Mouse (Mus musculus) stomach, embryonic 16.5 days (tissue): ENCODE data around the gene Kalrn. TPM values are rescaled to one million over a fixed set of nuclear protein-coding genes. Genes with fewer than 3 reads are reported as not detected.

ENCODE experiments used
- ATAC-seq: fragments of 200-750 bp; cut with Nextera tagmentation; 2 replicates; pipeline ENCODE4 v1.8.0; 2017; ENCODE audit warnings: moderate number of reproducible peaks, moderate TSS enrichment; ENCODE audit not compliant: insufficient read depth, low FRiP score
- H3K27ac ChIP-seq: fragments of 300-500 bp; sonication (generic); 2 replicates; pipeline ENCODE4 v1.5.1; 2014; ENCODE audit warnings: low read length
- H3K27me3 ChIP-seq: fragments of 300-500 bp; sonication (generic); 2 replicates; pipeline ENCODE4 v1.6.1; 2014; ENCODE audit warnings: low read length, control low read depth, mixed read lengths; ENCODE audit not compliant: control insufficient read depth, insufficient read depth
- H3K36me3 ChIP-seq: fragments of 300-500 bp; sonication (generic); 2 replicates; pipeline ENCODE4 v1.6.1; 2014; ENCODE audit warnings: low read length; ENCODE audit not compliant: control insufficient read depth, insufficient read depth
- H3K4me1 ChIP-seq: fragments of 300-500 bp; sonication (generic); 2 replicates; pipeline ENCODE4 v1.6.1; 2014; ENCODE audit warnings: low read length, control low read depth, mixed read lengths; ENCODE audit not compliant: control insufficient read depth, insufficient read depth
- H3K4me2 ChIP-seq: fragments of 300-500 bp; sonication (generic); 2 replicates; pipeline ENCODE4 v1.6.1; 2014; ENCODE audit warnings: low read depth, low read length, mixed read lengths
- H3K4me3 ChIP-seq: fragments of 300-500 bp; sonication (generic); replicated peaks from 2 replicates; pipeline ENCODE4 v1.5.1; 2014; ENCODE audit warnings: mild to moderate bottlenecking, low read length
- H3K9ac ChIP-seq: fragments of 300-500 bp; sonication (generic); 2 replicates; pipeline ENCODE4 v1.6.1; 2014; ENCODE audit warnings: low read length
- H3K9me3 ChIP-seq: fragments of 300-500 bp; sonication (generic); replicated peaks from 2 replicates; pipeline ENCODE4 v1.6.1; 2016; ENCODE audit warnings: low read length, control low read depth; ENCODE audit not compliant: control insufficient read depth
- WGBS: fragments of 180-500 bp; shearing (Covaris S2); extraction: QIAGEN DNeasy Blood & Tissue Kit; methylation state at CpG from one replicate; pipeline ENCODE4 v1.1.7; 2014; 5-methylcytosine and 5-hydroxymethylcytosine counted together
- polyA plus RNA-seq: library from polyadenylated mRNA; unstranded; fragments of >200 nt; fragmentation: Nextera tagmentation; extraction: Ambion mirVana; gene quantifications from 2 replicates; pipeline ENCODE4 v1.2.1, GENCODE M21; 2015

Kalrn gene
- polyA plus RNA-seq, 1 experiment from 2014 or later = 22.7 TPM

DNA sequence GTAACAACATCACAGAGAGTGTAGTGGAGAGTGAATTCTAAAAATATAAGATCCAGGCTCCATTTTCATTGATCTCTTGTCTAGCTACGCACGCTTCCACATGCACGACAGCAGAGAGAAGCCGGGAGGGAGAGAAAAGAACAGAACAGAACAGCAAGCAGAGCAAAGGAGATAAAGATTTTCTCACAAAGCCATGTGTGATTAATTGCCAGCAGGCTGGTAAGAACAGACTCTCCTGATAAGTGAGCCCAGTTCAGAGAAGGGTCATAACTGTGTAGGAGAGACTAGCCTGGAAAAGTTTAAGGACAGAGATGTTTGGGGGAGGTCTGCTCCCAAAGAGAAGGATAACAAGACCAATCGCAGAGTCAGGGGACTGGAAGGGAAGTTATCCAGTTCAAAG lies 515.9 kb downstream of the Kalrn start:
- no peaks in the 10 kb centered on the region for H3K9me3 ChIP-seq
- no peak overlapping the region for H3K4me3 ChIP-seq
- H3K4me1 ChIP-seq = 0 out of 2 replicates have a peak, but pooled peaks cover 14% of the 10 kb centered on the region
- H3K4me2 ChIP-seq = no peak overlapping the region
- no peak overlapping the region for H3K27ac ChIP-seq
- H3K27me3 ChIP-seq = no peaks in the 10 kb centered on the region
- no peak for ATAC-seq
- WGBS = 37% methylated on average over 5 of the region's 5 CpGs
- H3K36me3 ChIP-seq = no peaks in the 10 kb centered on the region
- no peak overlapping the region for H3K9ac ChIP-seq

DNA sequence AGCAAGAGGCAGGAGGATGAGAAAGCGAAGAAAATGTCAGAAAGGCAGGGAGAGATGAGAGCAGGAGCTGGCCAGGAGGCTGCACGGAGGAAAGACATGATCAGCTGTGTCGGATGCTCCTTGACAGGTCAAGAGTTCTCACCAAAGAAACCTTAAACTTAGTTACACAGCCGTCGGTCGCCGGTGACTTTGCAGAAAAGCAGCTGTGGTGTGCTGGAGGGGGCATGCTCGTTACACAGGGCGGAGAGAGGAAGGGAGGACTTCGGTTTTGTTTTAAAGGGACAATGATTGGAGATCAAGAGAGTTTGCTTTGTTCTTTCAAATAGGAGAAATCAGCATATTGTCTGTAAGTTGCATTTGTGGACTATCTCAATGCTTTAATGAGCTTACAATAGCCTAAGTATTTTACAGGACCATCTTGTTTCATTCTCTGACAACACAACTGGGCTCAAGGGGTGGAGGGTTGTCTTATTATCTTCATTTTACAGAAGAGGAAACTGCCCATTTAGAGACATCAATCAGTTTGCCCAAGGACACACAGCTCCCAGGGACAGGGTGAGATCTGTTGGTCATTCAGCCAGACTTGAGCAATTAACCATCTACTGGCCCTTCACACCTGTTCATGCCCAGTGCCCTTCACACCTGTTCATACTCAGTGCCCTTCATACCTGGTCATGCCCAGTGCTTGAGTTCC lies 516.8 kb downstream of the Kalrn start:
- Histone ChIP-seq H3K9me3 (no peaks in the 10 kb centered on the region), H3K4me2 (no peak overlapping the region), H3K27ac (no peak overlapping the region), H3K4me1 (0 out of 2 replicates have a peak, but pooled peaks cover 14% of the 10 kb centered on the region), H3K27me3 (no peaks in the 10 kb centered on the region), H3K4me3 (no peak overlapping the region), H3K36me3 (no peaks in the 10 kb centered on the region), H3K9ac (no peak overlapping the region)
- no peak for ATAC-seq
- 38% methylated on average over 10 of the region's 10 CpGs for WGBS

DNA sequence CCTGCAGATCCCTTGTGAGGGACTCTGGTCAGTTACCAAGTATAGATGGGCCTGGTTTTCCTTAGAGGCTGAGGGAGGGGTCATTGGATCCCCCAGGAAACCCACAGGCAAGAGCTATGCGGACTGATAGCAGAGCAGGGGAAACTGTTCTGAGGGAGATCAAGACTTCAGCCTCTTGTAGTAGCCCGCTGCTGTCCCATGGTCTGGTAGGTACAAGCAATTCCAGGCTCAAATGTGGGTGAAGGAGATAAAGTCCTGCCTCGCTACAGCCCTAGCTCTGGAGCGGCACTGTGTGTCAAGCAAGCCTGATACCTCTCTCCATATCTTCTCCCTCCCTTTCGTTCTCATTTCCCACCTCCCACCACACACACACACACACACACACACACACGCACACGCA lies 523.2 kb downstream of the Kalrn start:
- ATAC-seq = no peak
- H3K9me3 ChIP-seq = no peaks in the 10 kb centered on the region
- no peaks in the 10 kb centered on the region for H3K27me3 ChIP-seq
- no peaks in the 10 kb centered on the region for H3K4me1 ChIP-seq
- 85% methylated on average over 7 of the region's 7 CpGs for WGBS
- no peak overlapping the region for H3K4me3 ChIP-seq
- H3K27ac ChIP-seq = no peak overlapping the region
- no peak overlapping the region for H3K9ac ChIP-seq
- H3K36me3 ChIP-seq = no peaks in the 10 kb centered on the region; the same call in 1 of the 2 replicates
- H3K4me2 ChIP-seq = no peak overlapping the region

GRCm38 (mm10) chr16:34049361-34049760 lies 524.0 kb downstream of the Kalrn start:
- H3K9me3 ChIP-seq = no peaks in the 10 kb centered on the region
- WGBS = 86% methylated on average over 12 of the region's 12 CpGs
- H3K4me1 ChIP-seq = no peaks in the 10 kb centered on the region
- no peak overlapping the region for H3K4me2 ChIP-seq
- no peak overlapping the region for H3K4me3 ChIP-seq
- H3K27me3 ChIP-seq = no peaks in the 10 kb centered on the region
- H3K36me3 ChIP-seq = no peaks in the 10 kb centered on the region; the same call in 1 of the 2 replicates
- no peak overlapping the region for H3K27ac ChIP-seq
- no peak for ATAC-seq
- no peak overlapping the region for H3K9ac ChIP-seq

DNA sequence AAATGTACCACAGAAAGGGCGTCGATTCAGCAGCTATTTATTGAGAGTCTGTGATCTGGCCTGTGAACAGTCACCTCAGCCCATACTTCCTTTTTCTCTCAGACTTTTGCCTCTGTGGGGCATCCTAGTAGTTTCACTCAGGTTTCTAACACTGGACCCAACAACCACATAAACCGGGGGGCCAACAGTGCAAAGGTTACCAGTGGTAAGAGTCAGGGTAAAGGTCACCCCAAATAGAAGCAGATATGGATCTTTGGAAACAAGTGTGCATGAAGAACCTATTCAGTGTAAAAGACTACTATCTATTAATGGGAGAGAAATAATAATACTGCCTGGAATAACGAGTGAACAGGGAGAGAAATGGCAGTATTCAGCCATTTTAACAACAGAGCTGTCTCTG lies 525.1 kb downstream of the Kalrn start:
- no peaks in the 10 kb centered on the region for H3K9me3 ChIP-seq
- no peak overlapping the region for H3K9ac ChIP-seq
- no peak overlapping the region for H3K4me3 ChIP-seq
- no peaks in the 10 kb centered on the region for H3K27me3 ChIP-seq
- no peaks in the 10 kb centered on the region; the same call in 1 of the 2 replicates for H3K36me3 ChIP-seq
- 89% methylated on average over 4 of the region's 4 CpGs for WGBS
- no peaks in the 10 kb centered on the region for H3K4me1 ChIP-seq
- no peak overlapping the region for H3K27ac ChIP-seq
- ATAC-seq = no peak
- no peak overlapping the region for H3K4me2 ChIP-seq

DNA sequence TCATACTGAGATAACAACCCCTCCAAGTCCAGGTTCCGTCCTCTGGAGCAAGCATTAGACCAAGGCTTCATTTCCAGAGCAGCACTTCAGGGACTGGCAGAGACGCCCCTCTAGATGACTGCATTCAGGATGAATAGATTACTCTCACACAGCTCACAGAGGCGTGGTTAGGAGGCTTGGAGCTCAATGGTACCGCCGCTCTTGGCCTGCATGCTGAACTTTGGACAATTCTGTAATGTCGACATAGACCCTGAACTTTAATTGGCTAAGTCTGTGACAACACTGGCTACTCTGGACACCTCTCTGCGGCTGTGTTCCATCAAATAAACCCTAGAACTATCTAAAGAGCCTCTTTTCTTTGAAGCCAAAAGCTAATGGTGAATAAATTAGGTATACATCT lies 525.8 kb downstream of the Kalrn start:
- H3K4me1 ChIP-seq = no peaks in the 10 kb centered on the region
- no peak overlapping the region for H3K27ac ChIP-seq
- no peaks in the 10 kb centered on the region for H3K27me3 ChIP-seq
- H3K36me3 ChIP-seq = no peaks in the 10 kb centered on the region; the same call in 1 of the 2 replicates
- no peaks in the 10 kb centered on the region for H3K9me3 ChIP-seq
- no peak overlapping the region for H3K9ac ChIP-seq
- no peak overlapping the region for H3K4me2 ChIP-seq
- H3K4me3 ChIP-seq = no peak overlapping the region
- ATAC-seq = peak; percentile 17; the same call in 1 of the 2 replicates
- 52% methylated on average over 7 of the region's 7 CpGs for WGBS

DNA sequence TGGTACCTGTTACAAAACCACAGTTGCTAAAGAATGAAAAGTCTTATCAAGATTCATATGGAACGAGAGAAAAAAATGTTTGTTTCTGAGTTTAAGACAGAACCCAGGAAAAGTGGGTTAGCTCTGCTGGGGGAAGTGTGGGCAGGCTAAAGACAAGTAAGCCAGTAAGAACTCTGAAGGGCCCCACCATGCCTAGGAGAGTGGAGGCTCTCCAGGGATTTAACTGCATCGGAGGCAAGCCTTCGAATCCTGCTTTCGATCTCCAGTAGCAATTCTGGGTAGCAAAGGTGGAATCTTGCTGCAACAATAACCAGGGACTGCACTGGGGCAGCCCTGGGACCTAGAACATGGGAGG lies 526.3 kb downstream of the Kalrn start:
- no peak overlapping the region for H3K4me3 ChIP-seq
- H3K27me3 ChIP-seq = no peaks in the 10 kb centered on the region
- no peak overlapping the region for H3K4me2 ChIP-seq
- no peak overlapping the region for H3K27ac ChIP-seq
- no peaks in the 10 kb centered on the region; the same call in 1 of the 2 replicates for H3K36me3 ChIP-seq
- no peak for ATAC-seq
- no peaks in the 10 kb centered on the region for H3K4me1 ChIP-seq
- H3K9me3 ChIP-seq = no peaks in the 10 kb centered on the region
- 52% methylated on average over 4 of the region's 4 CpGs for WGBS
- H3K9ac ChIP-seq = no peak overlapping the region

GRCm38 (mm10) chr16:34046268-34047005 lies 526.9 kb downstream of the Kalrn start:
- Histone ChIP-seq H3K9me3 (no peaks in the 10 kb centered on the region), H3K4me3 (no peak overlapping the region), H3K4me1 (no peaks in the 10 kb centered on the region), H3K36me3 (no peaks in the 10 kb centered on the region; the same call in 1 of the 2 replicates), H3K9ac (no peak overlapping the region), H3K27ac (no peak overlapping the region), H3K27me3 (no peaks in the 10 kb centered on the region), H3K4me2 (no peak overlapping the region)
- WGBS = 62% methylated on average over 13 of the region's 13 CpGs
- ATAC-seq = no peak

GRCm38 (mm10) chr16:34044539-34044938 lies 528.8 kb downstream of the Kalrn start:
- no peaks in the 10 kb centered on the region for H3K9me3 ChIP-seq

More at GRCm38 (mm10) chr16:34044539-34044938, 528.8 kb downstream of the Kalrn start:
- H3K36me3 ChIP-seq = no peaks in the 10 kb centered on the region; the same call in 1 of the 2 replicates
- WGBS = 72% methylated on average over 8 of the region's 8 CpGs
- no peak overlapping the region for H3K9ac ChIP-seq
- no peak overlapping the region for H3K27ac ChIP-seq
- no peaks in the 10 kb centered on the region for H3K27me3 ChIP-seq
- ATAC-seq = no peak
- no peak overlapping the region for H3K4me3 ChIP-seq
- H3K4me1 ChIP-seq = no peaks in the 10 kb centered on the region
- no peak overlapping the region for H3K4me2 ChIP-seq
